Mouse (Mus musculus): ENCODE measurements around the gene Chn2.

DNA sequence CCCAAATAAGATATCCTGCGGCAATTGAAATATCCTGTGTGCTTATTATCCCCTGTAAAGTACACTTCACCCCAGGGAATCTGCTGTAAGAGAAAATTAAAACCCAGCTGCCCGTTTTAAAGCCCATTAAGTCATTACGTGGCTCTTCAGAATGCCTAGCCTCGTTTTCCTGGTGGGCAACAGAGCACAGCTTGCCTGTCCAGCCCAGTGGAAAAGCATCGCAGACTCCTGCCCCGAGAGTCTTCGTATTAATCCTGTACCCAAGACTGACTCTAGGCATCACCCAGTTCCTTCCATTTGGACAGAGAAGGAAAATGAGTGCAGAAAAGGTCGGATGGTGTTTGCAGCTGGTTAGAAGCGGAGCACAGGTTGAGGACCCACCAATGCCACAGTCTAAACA, 29.0 kb upstream of the Chn2 start:
- TF ChIP-seq CTCF (conservative IDR thresholded peaks at IDR 0.05; ENCODE audit: low read length) (no peak), POU5F1 (IDR thresholded peaks at IDR 0.05; ENCODE audit: borderline replicate concordance, low read length) (no peak)

Measured in E14TG2a.4 (cell line).